Mouse (Mus musculus): ENCODE results near the gene Med6. TPM values are rescaled to one million over a fixed set of nuclear protein-coding genes. Genes with fewer than 3 reads are reported as not detected.
A peak's percentile ranks its signal among the peaks of the same experiment; 100 is the strongest.
"Not testable (repeated sequence)": the region's sequence is repeated elsewhere in the genome, so short reads cannot be mapped to it uniquely, and the experiment has no call there.

The Med6 gene
- polyA plus RNA-seq, 1 experiment from 2014 or later, result 97.4 TPM

GRCm38 (mm10) chr12:81532316-81533028 is 62.3 kb downstream of the Med6 start, which contains the start of the genes Gm20498 and Synj2bp:
Gm20498 (minus strand) TSS chr12:81532905.
Synj2bp (minus strand) TSS chr12:81532911.
- ATAC-seq (replicated peaks; ENCODE audit: insufficient number of reproducible peaks, low FRiP score, low TSS enrichment, low read depth) (peak; percentile 92), DNase-seq (ENCODE audit: low spot score) (peak; percentile 92)
- under 1% methylated on average over 46 of the region's 46 CpGs for WGBS
- peak within 1 kb of the TSS; percentile 86 for H3K4me3 ChIP-seq (ENCODE audit: low read depth, low read length)
- H3K4me1 ChIP-seq (ENCODE audit: control insufficient read depth, insufficient read depth, low read length), result no peaks in the 10 kb centered on the region
- no peaks in the 10 kb centered on the region for H3K36me3 ChIP-seq (replicated peaks; ENCODE audit: control insufficient read depth, insufficient read depth, low read depth, low read length)
- H3K27ac ChIP-seq (replicated peaks; ENCODE audit: low read depth, low read length), result no peak within 1 kb of the TSS
- peak within 1 kb of the TSS; percentile 54 for H3K4me2 ChIP-seq (ENCODE audit: low read depth, low read length)
- H3K9me3 ChIP-seq (replicated peaks; ENCODE audit: control insufficient read depth, low read length), result no peaks in the 10 kb centered on the region
- peak within 1 kb of the TSS; percentile 84 for H3K9ac ChIP-seq (replicated peaks; ENCODE audit: low read length)
- no peaks in the 10 kb centered on the region for H3K27me3 ChIP-seq (ENCODE audit: control insufficient read depth, insufficient read depth, low read length)

GRCm38 (mm10) chr12:81530587-81530986 is 64.2 kb downstream of the Med6 start:
- WGBS, result 80% methylated on average over 5 of the region's 8 CpGs
- H3K9me3 ChIP-seq (replicated peaks; ENCODE audit: control insufficient read depth, low read length); H3K4me2 ChIP-seq (ENCODE audit: low read depth, low read length); H3K27me3 ChIP-seq (ENCODE audit: control insufficient read depth, insufficient read depth, low read length); H3K27ac ChIP-seq (replicated peaks; ENCODE audit: low read depth, low read length); H3K4me3 ChIP-seq (ENCODE audit: low read depth, low read length); DNase-seq (ENCODE audit: low spot score); H3K36me3 ChIP-seq (replicated peaks; ENCODE audit: control insufficient read depth, insufficient read depth, low read depth, low read length); H3K4me1 ChIP-seq (ENCODE audit: control insufficient read depth, insufficient read depth, low read length); ATAC-seq (replicated peaks; ENCODE audit: insufficient number of reproducible peaks, low FRiP score, low TSS enrichment, low read depth); H3K9ac ChIP-seq (replicated peaks; ENCODE audit: low read length): not testable (repeated sequence)

Other genes with a start within 250 kb of the Med6 start
- gene Gm4787, start 215.5 kb downstream of the Med6 start, polyA plus RNA-seq (2014; fragmentation: Nextera tagmentation; extraction: Ambion mirVana), result 0.24 and 0.26 TPM in 2 replicates
- 0.27 and 0.61 TPM in 2 replicates for gene Adam4, start 173.1 kb downstream of the Med6 start, polyA plus RNA-seq (2014; fragmentation: Nextera tagmentation; extraction: Ambion mirVana)
- 120 and 133 TPM in 2 replicates for gene Cox16, start 109.9 kb downstream of the Med6 start, polyA plus RNA-seq (2014; fragmentation: Nextera tagmentation; extraction: Ambion mirVana)
- 29.6 and 31.5 TPM in 2 replicates for gene Gm20498, start 62.1 kb downstream of the Med6 start, polyA plus RNA-seq (2014; fragmentation: Nextera tagmentation; extraction: Ambion mirVana)
- 30.9 and 36.4 TPM in 2 replicates for gene Synj2bp, start 62.1 kb downstream of the Med6 start, polyA plus RNA-seq (2014; fragmentation: Nextera tagmentation; extraction: Ambion mirVana)
- 0.14 and 0.32 TPM in 2 replicates for gene Adam21, start 26.5 kb downstream of the Med6 start, polyA plus RNA-seq (2014; fragmentation: Nextera tagmentation; extraction: Ambion mirVana)
- gene Ttc9, start 36.2 kb upstream of the Med6 start, polyA plus RNA-seq (2014; fragmentation: Nextera tagmentation; extraction: Ambion mirVana), result 0.86 and 0.89 TPM in 2 replicates
- 1.3 and 1.4 TPM in 2 replicates for gene Map3k9, start 186.2 kb upstream of the Med6 start, polyA plus RNA-seq (2014; fragmentation: Nextera tagmentation; extraction: Ambion mirVana)